In genomic region chr13:93558603-93559002, GRCm38 (mm10) we compare ENCODE assay signal across 24 mouse cellular contexts.
"Had no signal": no experiment of that assay in that cellular context is flagged by ENCODE, and none has a peak within 500 bp of the region (broad histone marks: within the 10 kb centered on the region; RNA-seq: fewer than 3 reads in every experiment).

No protein-coding gene starts in this region.

- H3K9me3 ChIP-seq: hindbrain, embryonic 13.5 days; hindbrain, embryonic 15.5 days; kidney, embryonic 15.5 days; limb, embryonic 10.5 days; limb, embryonic 12.5 days; liver, embryonic 13.5 days; liver, embryonic 15.5 days had no signal

- H3K4me3 ChIP-seq: hindbrain, embryonic 13.5 days; hindbrain, embryonic 15.5 days; kidney, embryonic 15.5 days; limb, embryonic 10.5 days; limb, embryonic 12.5 days; liver, embryonic 13.5 days; liver, embryonic 15.5 days had no signal

- DNase-seq: gastrocnemius, postnatal 14 days; gastrocnemius, postnatal 36 days; heart, adult 18-20 months; heart, postnatal 10 days; kidney, adult 11 months; kidney, adult 2 months; kidney, adult 9 months; kidney, postnatal 14 days; kidney, postnatal 36 days; layer of hippocampus, adult 9-11 months; layer of hippocampus, postnatal 36 days; liver; liver, embryonic 13.5 days had no signal

- H3K4me2 ChIP-seq: heart, embryonic 11.5 days; hindbrain, embryonic 13.5 days; hindbrain, embryonic 15.5 days; kidney, embryonic 15.5 days; limb, embryonic 12.5 days; liver, embryonic 11.5 days; liver, embryonic 13.5 days; liver, embryonic 15.5 days had no signal

- H3K27me3 ChIP-seq: hindbrain, embryonic 13.5 days; hindbrain, embryonic 15.5 days; kidney, embryonic 15.5 days; limb, embryonic 12.5 days; liver, embryonic 13.5 days; liver, embryonic 15.5 days had no signal

- H3K36me3 ChIP-seq: hindbrain, embryonic 13.5 days; hindbrain, embryonic 15.5 days; kidney, embryonic 15.5 days; limb, embryonic 10.5 days; limb, embryonic 12.5 days; liver, embryonic 13.5 days; liver, embryonic 15.5 days had no signal

- H3K27ac ChIP-seq: hindbrain, embryonic 13.5 days; hindbrain, embryonic 15.5 days; hindbrain, postnatal 0 days; kidney, embryonic 15.5 days; kidney, postnatal 0 days; limb, embryonic 10.5 days; limb, embryonic 12.5 days; liver, embryonic 13.5 days; liver, embryonic 15.5 days had no signal

- ATAC-seq: hindbrain, postnatal 0 days; intestine, embryonic 16.5 days had no signal

- H3K4me1 ChIP-seq: hindbrain, embryonic 13.5 days; hindbrain, embryonic 15.5 days; kidney, embryonic 15.5 days; limb, embryonic 10.5 days; limb, embryonic 12.5 days; liver, embryonic 13.5 days; liver, embryonic 15.5 days had no signal

- H3K9ac ChIP-seq: hindbrain, embryonic 13.5 days; hindbrain, embryonic 15.5 days; kidney, embryonic 15.5 days; limb, embryonic 12.5 days; liver, embryonic 13.5 days; liver, embryonic 15.5 days had no signal
